25 mouse cellular contexts compared by ENCODE assay signal in the genomic region with DNA sequence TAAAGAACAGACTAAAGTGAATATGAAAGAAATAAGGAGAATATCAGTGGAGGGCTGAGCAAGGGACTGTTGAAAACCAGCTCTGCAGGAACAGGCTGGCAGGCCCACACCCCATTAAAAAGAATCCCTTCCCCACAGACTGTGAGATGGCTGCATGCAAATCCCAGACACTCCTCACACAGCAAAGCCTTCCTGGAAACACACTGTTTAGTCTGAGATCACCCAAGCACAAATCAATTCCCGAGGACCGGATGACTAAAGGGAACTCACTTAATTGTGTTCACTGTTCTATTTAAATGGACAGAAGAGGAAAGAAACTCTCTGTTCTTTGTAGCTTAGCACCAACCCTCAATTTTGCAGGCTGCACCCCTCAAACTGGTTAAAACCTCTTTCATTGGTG.
DNase-seq lines count a peak whose midpoint lies in the region; ATAC-seq lines count a peak whose summit lies in the region.
"Had no signal": no experiment of that assay in that cellular context is flagged by ENCODE, and none has a peak within 500 bp of the region (broad histone marks: within the 10 kb centered on the region; RNA-seq: fewer than 3 reads in every experiment).

No protein-coding gene starts in this region.

- no peak overlapping the region for H3K4me2 ChIP-seq in forebrain, embryonic 11.5 days (ENCODE audit: low read depth, low read length, severe bottlenecking)
- no peak overlapping the region for H3K4me2 ChIP-seq in kidney, embryonic 15.5 days
- H3K4me2 ChIP-seq: intestine, embryonic 15.5 days; limb, embryonic 13.5 days; liver, embryonic 11.5 days; lung, embryonic 15.5 days; midbrain, embryonic 12.5 days had no signal

- H3K27me3 ChIP-seq in forebrain, embryonic 11.5 days (ENCODE audit: control insufficient read depth, insufficient read depth, low read length) = no peaks in the 10 kb centered on the region
- no peaks in the 10 kb centered on the region for H3K27me3 ChIP-seq in forebrain, embryonic 10.5 days (ENCODE audit: poor library complexity, severe bottlenecking)
- H3K27me3 ChIP-seq in kidney, embryonic 15.5 days = no peaks in the 10 kb centered on the region
- H3K27me3 ChIP-seq: intestine, embryonic 15.5 days; limb, embryonic 13.5 days; lung, embryonic 15.5 days; midbrain, embryonic 12.5 days had no signal

- intact Hi-C loops in left cerebral cortex, postnatal 10 days (cut with DNase I) = no loop called here

- H3K9me3 ChIP-seq in forebrain, embryonic 11.5 days (ENCODE audit: control insufficient read depth, low read length) = no peaks in the 10 kb centered on the region
- no peaks in the 10 kb centered on the region for H3K9me3 ChIP-seq in forebrain, embryonic 10.5 days
- no peaks in the 10 kb centered on the region for H3K9me3 ChIP-seq in kidney, embryonic 15.5 days (replicated peaks)
- H3K9me3 ChIP-seq: G1E; hindbrain, embryonic 10.5 days; intestine, embryonic 15.5 days; limb, embryonic 13.5 days; lung, embryonic 15.5 days; midbrain, embryonic 12.5 days had no signal

- H3K36me3 ChIP-seq in forebrain, embryonic 11.5 days (ENCODE audit: control insufficient read depth, insufficient read depth, low read length) = no peaks in the 10 kb centered on the region
- no peaks in the 10 kb centered on the region for H3K36me3 ChIP-seq in forebrain, embryonic 10.5 days (replicated peaks)
- no peaks in the 10 kb centered on the region for H3K36me3 ChIP-seq in kidney, embryonic 15.5 days
- H3K36me3 ChIP-seq: G1E; hindbrain, embryonic 10.5 days; intestine, embryonic 15.5 days; limb, embryonic 13.5 days; lung, embryonic 15.5 days; midbrain, embryonic 12.5 days had no signal

- 12% methylated on average over 2 of the region's 2 CpGs for whole genome bisulfite sequencing in forebrain, embryonic 11.5 days
- 36% methylated on average over 2 of the region's 2 CpGs for WGBS in forebrain, embryonic 10.5 days
- 40% methylated on average over 2 of the region's 2 CpGs for WGBS in kidney, embryonic 15.5 days

- H3K4me3 ChIP-seq in forebrain, embryonic 11.5 days (ENCODE audit: low read depth, low read length) = no peak overlapping the region
- H3K4me3 ChIP-seq in forebrain, embryonic 10.5 days = no peak overlapping the region
- no peak overlapping the region for H3K4me3 ChIP-seq in kidney, embryonic 15.5 days (replicated peaks)
- H3K4me3 ChIP-seq: hindbrain, embryonic 10.5 days; intestine, embryonic 15.5 days; limb, embryonic 13.5 days; lung, embryonic 15.5 days; midbrain, embryonic 12.5 days had no signal

- no peak overlapping the region for H3K27ac ChIP-seq in forebrain, embryonic 11.5 days (ENCODE audit: low read depth, low read length)
- H3K27ac ChIP-seq in forebrain, embryonic 10.5 days = no peak overlapping the region
- no peak overlapping the region for H3K27ac ChIP-seq in kidney, embryonic 15.5 days
- H3K27ac ChIP-seq: hindbrain, embryonic 10.5 days; hindbrain, postnatal 0 days; intestine, embryonic 15.5 days; limb, embryonic 13.5 days; lung, embryonic 15.5 days; midbrain, embryonic 12.5 days had no signal

- no peak for DNase-seq in forebrain, embryonic 11.5 days (ENCODE audit: low spot score)
- no peak for DNase-seq in forebrain, embryonic 10.5 days (ENCODE audit: extremely low spot score, low spot score)
- DNase-seq in kidney, adult 11 months = no peak
- peak; percentile 14 for DNase-seq in retina, embryonic 14.5 days (ENCODE audit: low spot score)
- no peak for DNase-seq in retina, postnatal 1 day
- DNase-seq in left cerebral cortex, postnatal 10 days (ENCODE audit: extremely low spot score in 1 of 2, low spot score in 2 of 2) = no peak
- no peak for DNase-seq in urinary bladder, postnatal 25 days (ENCODE audit: low spot score)
- DNase-seq: adrenal gland, adult 2 months; adrenal gland, postnatal 36 days; cerebellum, adult 2 months; cerebellum, postnatal 14 days; heart, postnatal 14 days; kidney, adult 8-10 months; kidney, postnatal 25 days; right cerebral cortex, postnatal 14 days had no signal

- H3K9ac ChIP-seq in forebrain, embryonic 11.5 days (ENCODE audit: low read length) = no peak overlapping the region
- no peak overlapping the region for H3K9ac ChIP-seq in kidney, embryonic 15.5 days
- H3K9ac ChIP-seq: intestine, embryonic 15.5 days; limb, embryonic 13.5 days; lung, embryonic 15.5 days; midbrain, embryonic 12.5 days had no signal

- peak; percentile 39; the same call in 1 of the 2 replicates for ATAC-seq in forebrain, embryonic 11.5 days (replicated peaks; ENCODE audit: low FRiP score)
- peak; percentile 46; the same call in 1 of the 2 replicates for ATAC-seq in kidney, embryonic 15.5 days (replicated peaks; ENCODE audit: low FRiP score)
- ATAC-seq: activated CD4-positive, CD25-positive, alpha-beta regulatory T cell, adult 4 months; hindbrain, postnatal 0 days; intestine, embryonic 15.5 days had no signal

- peaks cover 6% of the 10 kb centered on the region; the same call in 1 of the 2 replicates for H3K4me1 ChIP-seq in forebrain, embryonic 11.5 days (replicated peaks; ENCODE audit: control insufficient read depth, insufficient read depth, low read length)
- peaks cover 41% of the 10 kb centered on the region for H3K4me1 ChIP-seq in forebrain, embryonic 10.5 days
- no peaks in the 10 kb centered on the region for H3K4me1 ChIP-seq in kidney, embryonic 15.5 days
- H3K4me1 ChIP-seq: intestine, embryonic 15.5 days; lung, embryonic 15.5 days had no signal
